Mouse (Mus musculus) MEL (cell line): ENCODE measurements at regions not wholly inside any gene's neighbourhood (a gene's known extent, or its start where the extent isn't known, plus 50 kb on each side); places are given as distances from the start of the nearest gene placed in this dataset.

Source experiments
- DNase-seq: peaks from one replicate; pipeline ENCODE4 v3.0.0; 2011; ENCODE audit warnings: low read depth, low spot score
- H3K27ac ChIP-seq: 2 replicates; pipeline ENCODE4 v1.5.1; 2012; ENCODE audit warnings: low read depth, mild to moderate bottlenecking, control low read depth, low read length, moderate library complexity; ENCODE audit not compliant: control insufficient read depth
- H3K27me3 ChIP-seq, 2 experiments: fragments of 150-350 bp in 1 of 2; sonication (generic) in 1 of 2; 2 replicates each; pipeline ENCODE4 v1.6.1; 2012; ENCODE audit warnings: low read length in 2 of 2, mild to moderate bottlenecking in 2 of 2, improper control_type of control experiment in 1 of 2, moderate library complexity in 1 of 2; ENCODE audit not compliant: insufficient read depth in 2 of 2, control insufficient read depth in 1 of 2
- H3K36me3 ChIP-seq, 2 experiments: 2 replicates each; pipeline ENCODE4 v1.6.1; 2012 to 2014; ENCODE audit warnings: low read length in 2 of 2, improper control_type of control experiment in 1 of 2, inconsistent platforms in 1 of 2, mild to moderate bottlenecking in 1 of 2; ENCODE audit not compliant: insufficient read depth in 2 of 2, control insufficient read depth in 1 of 2
- H3K4me1 ChIP-seq, 2 experiments: fragments of 150-350 bp in 1 of 2; sonication (generic) in 1 of 2; 2 replicates each; pipeline ENCODE4 v1.6.1; 2012; ENCODE audit warnings: low read length in 2 of 2, improper control_type of control experiment in 1 of 2, mild to moderate bottlenecking in 1 of 2; ENCODE audit not compliant: insufficient read depth in 2 of 2, control insufficient read depth in 1 of 2
- H3K4me3 ChIP-seq, 2 experiments: fragments of 150-350 bp in 1 of 2; sonication (generic) in 1 of 2; 2 replicates each; pipeline ENCODE4 v1.5.1; 2012; ENCODE audit warnings: low read depth in 2 of 2, low read length in 2 of 2, mild to moderate bottlenecking in 2 of 2, moderate library complexity in 2 of 2, control low read depth in 1 of 2, improper control_type of control experiment in 1 of 2; ENCODE audit not compliant: control insufficient read depth in 1 of 2, insufficient read depth in 1 of 2
- H3K79me2 ChIP-seq: 2 replicates; pipeline ENCODE4 v1.6.1; 2012; ENCODE audit warnings: mild to moderate bottlenecking, low read length, moderate library complexity; ENCODE audit not compliant: control insufficient read depth, poor library complexity, insufficient read depth
- H3K9ac ChIP-seq: 2 replicates; pipeline ENCODE4 v1.6.1; 2012; ENCODE audit warnings: low read depth, mild to moderate bottlenecking, control low read depth, low read length, moderate library complexity; ENCODE audit not compliant: control insufficient read depth, poor library complexity, severe bottlenecking
- H3K9me3 ChIP-seq: fragments of 150-350 bp; sonication (generic); replicated peaks from 2 replicates; pipeline ENCODE4 v1.6.1; 2012; ENCODE audit warnings: mild to moderate bottlenecking, low read length, improper control_type of control experiment, moderate library complexity; ENCODE audit not compliant: insufficient read depth
- BHLHE40 ChIP-seq: IDR thresholded peaks from 2 replicates; pipeline ENCODE4 v1.6.1; 2012; ENCODE audit warnings: low read depth, mild to moderate bottlenecking, inconsistent platforms, low read length, improper control_type of control experiment, borderline replicate concordance
- CHD1 ChIP-seq: IDR thresholded peaks from 2 replicates; pipeline ENCODE4 v1.6.1; 2012; ENCODE audit warnings: low read depth, mild to moderate bottlenecking, inconsistent platforms, low read length, improper control_type of control experiment
- E2F4 ChIP-seq: IDR thresholded peaks from 2 replicates; pipeline ENCODE4 v1.6.1; 2011; ENCODE audit warnings: low read depth, low read length, improper control_type of control experiment, borderline replicate concordance
- ELF1 ChIP-seq: IDR thresholded peaks from 2 replicates; pipeline ENCODE4 v1.6.1; 2014; ENCODE audit warnings: low read depth, mild to moderate bottlenecking, inconsistent platforms, low read length, improper control_type of control experiment, moderate library complexity
- GABPA ChIP-seq: IDR thresholded peaks from 2 replicates; pipeline ENCODE4 v1.6.1; 2012; ENCODE audit warnings: low read depth, mild to moderate bottlenecking, inconsistent platforms, low read length, improper control_type of control experiment, moderate library complexity
- GATA1 ChIP-seq: IDR thresholded peaks from 2 replicates; pipeline ENCODE4 v1.6.1; 2011; ENCODE audit warnings: low read depth, low read length, improper control_type of control experiment
- HCFC1 ChIP-seq: IDR thresholded peaks from 2 replicates; pipeline ENCODE4 v1.6.1; 2012; ENCODE audit warnings: low read depth, mild to moderate bottlenecking, inconsistent platforms, low read length, improper control_type of control experiment, moderate library complexity
- MAFK ChIP-seq: IDR thresholded peaks from 2 replicates; pipeline ENCODE4 v1.6.1; 2011; ENCODE audit warnings: low read depth, mild to moderate bottlenecking, low read length, improper control_type of control experiment, borderline replicate concordance
- MEF2A ChIP-seq: IDR thresholded peaks from 2 replicates; pipeline ENCODE4 v1.6.1; 2014; ENCODE audit warnings: low read depth, mild to moderate bottlenecking, inconsistent platforms, low read length, improper control_type of control experiment; ENCODE audit not compliant: poor library complexity, insufficient replicate concordance, severe bottlenecking; ENCODE audit errors: extremely low read depth
- MYB ChIP-seq: IDR thresholded peaks from 2 replicates; pipeline ENCODE4 v1.6.1; 2011; ENCODE audit warnings: mild to moderate bottlenecking, low read depth, low read length, improper control_type of control experiment
- NELFE ChIP-seq: IDR thresholded peaks from 2 replicates; pipeline ENCODE4 v1.6.1; 2011; ENCODE audit warnings: low read depth, low read length, improper control_type of control experiment
- NRF1 ChIP-seq: IDR thresholded peaks from 2 replicates; pipeline ENCODE4 v1.6.1; 2014; ENCODE audit warnings: low read depth, mild to moderate bottlenecking, inconsistent platforms, low read length, improper control_type of control experiment, moderate library complexity; ENCODE audit not compliant: poor library complexity, insufficient read depth, severe bottlenecking
- POLR2AphosphoS2 ChIP-seq: IDR thresholded peaks from 2 replicates; pipeline ENCODE4 v1.6.1; 2011; ENCODE audit warnings: low read length, improper control_type of control experiment
- POLR2AphosphoS5 ChIP-seq: IDR thresholded peaks from 2 replicates; pipeline ENCODE4 v1.6.1; 2012; ENCODE audit warnings: low read depth, borderline replicate concordance, mild to moderate bottlenecking, inconsistent platforms, low read length, moderate library complexity, mixed read lengths
- RCOR1 ChIP-seq: IDR thresholded peaks from 2 replicates; pipeline ENCODE4 v1.6.1; 2012; ENCODE audit warnings: low read depth, mild to moderate bottlenecking, inconsistent platforms, low read length, improper control_type of control experiment
- SIN3A ChIP-seq: IDR thresholded peaks from 2 replicates; pipeline ENCODE4 v1.6.1; 2012; ENCODE audit warnings: low read length, improper control_type of control experiment, inconsistent platforms
- SMC3 ChIP-seq: IDR thresholded peaks from 2 replicates; pipeline ENCODE4 v1.6.1; 2011; ENCODE audit warnings: low read depth, low read length, improper control_type of control experiment
- TAL1 ChIP-seq: IDR thresholded peaks from 2 replicates; pipeline ENCODE4 v1.6.1; 2012; ENCODE audit warnings: mild to moderate bottlenecking, inconsistent platforms, low read length, moderate library complexity, mixed read lengths
- TBP ChIP-seq: IDR thresholded peaks from 2 replicates; pipeline ENCODE4 v1.8.0; 2011; ENCODE audit warnings: low read depth, low read length, improper control_type of control experiment
- TCF12 ChIP-seq: IDR thresholded peaks from 2 replicates; pipeline ENCODE4 v1.6.1; 2014; ENCODE audit warnings: low read depth, mild to moderate bottlenecking, inconsistent platforms, low read length, improper control_type of control experiment, moderate library complexity
- UBTF ChIP-seq: IDR thresholded peaks from 2 replicates; pipeline ENCODE4 v1.6.1; 2012; ENCODE audit warnings: low read depth, mild to moderate bottlenecking, inconsistent platforms, low read length, improper control_type of control experiment, moderate library complexity, borderline replicate concordance; ENCODE audit not compliant: insufficient read depth
- USF2 ChIP-seq, 2 experiments: IDR thresholded peaks; 2 replicates each; pipeline ENCODE4 v1.6.1; 2011 to 2012; ENCODE audit warnings: improper control_type of control experiment in 2 of 2, low read length in 2 of 2, borderline replicate concordance in 1 of 2, inconsistent platforms in 1 of 2, low read depth in 1 of 2, mild to moderate bottlenecking in 1 of 2; ENCODE audit not compliant: insufficient read depth in 1 of 2
- ZC3H11A ChIP-seq: IDR thresholded peaks from 2 replicates; pipeline ENCODE4 v1.6.1; 2012; ENCODE audit warnings: low read depth, mild to moderate bottlenecking, inconsistent platforms, low read length, improper control_type of control experiment
- ZKSCAN1 ChIP-seq: IDR thresholded peaks from 2 replicates; pipeline ENCODE4 v1.6.1; 2012; ENCODE audit warnings: low read depth, mild to moderate bottlenecking, inconsistent platforms, low read length, improper control_type of control experiment, moderate library complexity
- ZMIZ1 ChIP-seq: IDR thresholded peaks from 2 replicates; pipeline ENCODE4 v1.6.1; 2012; ENCODE audit warnings: low read depth, mild to moderate bottlenecking, inconsistent platforms, low read length, improper control_type of control experiment, moderate library complexity

DNA sequence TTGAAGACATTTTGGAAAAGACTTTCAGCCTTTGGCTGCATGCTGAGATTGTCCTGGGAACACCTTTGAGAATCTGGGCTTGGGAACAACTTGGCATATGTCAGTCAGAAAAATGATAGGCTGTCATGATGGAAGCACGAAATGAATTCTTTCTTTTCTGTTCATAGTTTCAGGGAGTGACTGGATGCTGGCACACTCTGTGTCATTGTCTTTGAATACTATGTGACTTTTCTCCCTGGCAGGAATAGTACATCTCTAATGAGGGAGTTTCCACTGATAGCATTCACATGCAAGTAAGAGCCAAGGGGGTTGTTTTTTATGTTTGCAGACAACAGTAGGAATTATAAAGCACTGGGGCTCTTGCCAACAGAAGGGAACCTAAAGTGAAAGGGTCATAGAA is 177.9 kb downstream of the Rassf9 start:
- H3K9me3 ChIP-seq, result no peaks in the 10 kb centered on the region
- H3K4me1 ChIP-seq, result no peaks in the 10 kb centered on the region
- H3K4me3 ChIP-seq, result no peak overlapping the region
- DNase-seq, result no peak
- H3K36me3 ChIP-seq, result no peaks in the 10 kb centered on the region
- no peaks in the 10 kb centered on the region for H3K79me2 ChIP-seq
- no peak overlapping the region for H3K9ac ChIP-seq
- TF ChIP-seq SIN3A (no peak), TAL1 (no peak), CHD1 (no peak), MYB (no peak), E2F4 (no peak), ZMIZ1 (no peak), SMC3 (no peak), USF2 (IDR thresholded peaks at IDR 0.05; ENCODE audit: borderline replicate concordance in 1 of 2, insufficient read depth in 1 of 2, low read depth in 1 of 2, low read length in 2 of 2) (no peak), RCOR1 (no peak), ZC3H11A (no peak), NELFE (no peak), TCF12 (no peak), GATA1 (no peak), TBP (no peak), POLR2AphosphoS2 (no peak), MEF2A (no peak), POLR2AphosphoS5 (no peak), ELF1 (no peak), MAFK (no peak), GABPA (no peak)
- no peak overlapping the region for H3K27ac ChIP-seq
- H3K27me3 ChIP-seq, result no peaks in the 10 kb centered on the region

GRCm38 (mm10) chr10:102686667-102687397 is 174.8 kb downstream of the Rassf9 start:
- Histone ChIP-seq H3K4me1 (no peaks in the 10 kb centered on the region), H3K27me3 (no peaks in the 10 kb centered on the region), H3K79me2 (no peaks in the 10 kb centered on the region), H3K4me3 (no peak overlapping the region), H3K9me3 (no peaks in the 10 kb centered on the region), H3K36me3 (no peaks in the 10 kb centered on the region), H3K9ac (no peak overlapping the region), H3K27ac (no peak overlapping the region)
- no peak for DNase-seq
- TF ChIP-seq UBTF (no peak), ZKSCAN1 (no peak), BHLHE40 (no peak), HCFC1 (no peak), GABPA (no peak), NRF1 (no peak), TBP (no peak)
